Mouse (Mus musculus): ENCODE measurements around the gene Gm45785. TPM values are rescaled to one million over a fixed set of nuclear protein-coding genes. Genes with fewer than 3 reads are reported as not detected.
"Not testable (repeated sequence)": the region's sequence is repeated elsewhere in the genome, so short reads cannot be mapped to it uniquely, and the experiment has no call there.

Gm45785 gene
- polyA plus RNA-seq (2016; fragmentation: Nextera tagmentation; extraction: Ambion mirVana), result not detected in 2 replicates

DNA sequence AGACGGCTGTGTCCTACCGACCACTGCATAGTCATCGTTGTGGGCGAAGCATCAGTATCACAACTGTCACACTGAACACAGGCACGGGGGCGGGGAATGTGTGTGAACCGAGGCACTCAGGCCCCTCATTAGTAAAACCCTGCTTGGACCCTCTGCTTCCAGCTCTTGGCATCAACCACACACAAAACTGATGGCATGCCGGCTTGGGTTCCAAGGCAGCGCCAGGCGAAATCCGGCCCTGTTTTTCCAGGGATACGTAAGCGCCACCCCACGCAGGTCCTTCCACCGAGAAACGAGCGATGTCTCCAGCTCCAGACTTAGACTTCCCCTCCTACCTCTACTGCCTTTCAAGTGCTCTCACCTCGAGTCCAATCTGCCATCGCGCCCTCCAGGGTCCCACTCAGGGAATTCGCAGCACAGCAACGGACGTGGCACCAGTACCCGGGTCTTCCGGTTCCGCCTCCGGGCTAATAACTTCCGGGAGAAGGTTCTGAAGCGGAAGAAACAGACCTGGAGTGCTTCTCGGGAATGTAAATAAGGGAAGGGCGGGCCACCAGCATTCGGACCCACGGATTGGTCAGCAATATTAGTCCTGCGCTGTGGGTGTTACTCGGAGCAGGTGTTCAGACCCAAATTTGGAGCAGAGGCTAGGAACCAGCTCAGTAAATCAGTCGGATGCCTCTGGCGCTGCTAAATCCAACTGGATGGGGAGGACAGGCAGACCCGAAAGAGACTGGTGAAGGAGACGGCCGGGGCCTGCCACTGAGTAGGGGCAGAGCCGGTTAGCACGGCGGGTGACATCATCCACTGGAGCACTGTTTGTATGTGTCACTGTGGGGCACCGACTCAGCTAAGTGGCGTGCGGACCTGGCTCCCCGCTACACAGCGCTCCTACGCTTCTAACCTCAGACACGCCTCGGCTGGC is at the start of gene Gm45785:
TSS of gene Gm45785 (minus strand) at position 472 of the 925 bp plus-strand sequence.
- Histone ChIP-seq H3K9me3 (no peaks in the 10 kb centered on the region), H3K36me3 (peaks cover 58% of the 10 kb centered on the region), H3K27ac (peak within 1 kb of the TSS; percentile 69), H3K4me2 (replicated peaks) (peak within 1 kb of the TSS; percentile 97), H3K9ac (peak within 1 kb of the TSS; percentile 94), H3K4me3 (peak within 1 kb of the TSS; percentile 80), H3K27me3 (replicated peaks) (no peaks in the 10 kb centered on the region), H3K4me1 (peaks cover 38% of the 10 kb centered on the region)
- peak; percentile 84 for ATAC-seq (ENCODE audit: low FRiP score, low read depth)
- 1% methylated on average over 51 of the region's 51 CpGs for WGBS

DNA sequence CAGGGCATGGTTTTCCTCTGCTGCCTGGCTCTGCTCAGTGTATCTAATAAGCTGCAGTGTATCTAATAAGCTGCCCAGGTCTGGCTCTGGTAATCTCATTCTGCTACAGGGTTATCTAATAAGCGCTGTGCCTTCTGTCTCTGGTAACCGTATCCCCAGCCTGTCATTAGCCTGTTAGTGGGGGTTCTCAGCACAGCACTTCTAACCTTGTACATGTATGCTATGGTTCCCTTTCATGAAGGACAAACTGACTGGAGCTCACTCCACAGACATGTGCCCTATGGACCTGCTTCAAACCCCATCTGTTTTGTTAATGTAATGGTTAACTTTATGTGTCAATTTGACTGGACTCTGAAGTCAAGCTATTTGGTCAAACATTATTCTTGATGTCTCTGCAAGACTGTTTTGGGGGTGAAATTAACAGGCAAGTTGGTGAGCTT is 49.5 kb upstream of the Gm45785 start:
- Histone ChIP-seq H3K9ac (no peak overlapping the region), H3K4me2 (replicated peaks) (no peak overlapping the region), H3K4me1 (peaks cover 4% of the 10 kb centered on the region; the same call in 1 of the 2 replicates), H3K27ac (no peak overlapping the region), H3K9me3 (no peaks in the 10 kb centered on the region), H3K27me3 (replicated peaks) (no peaks in the 10 kb centered on the region), H3K4me3 (no peak overlapping the region), H3K36me3 (no peaks in the 10 kb centered on the region)
- 84% methylated on average over 2 of the region's 2 CpGs for WGBS
- ATAC-seq (ENCODE audit: low FRiP score, low read depth), result no peak

GRCm38 (mm10) chr7:140903212-140903611 is 47.1 kb upstream of the Gm45785 start:
- H3K9me3 ChIP-seq, result no peaks in the 10 kb centered on the region
- H3K4me1 ChIP-seq, result no peaks in the 10 kb centered on the region
- H3K27me3 ChIP-seq (replicated peaks), result no peaks in the 10 kb centered on the region
- no peak overlapping the region for H3K27ac ChIP-seq
- H3K9ac ChIP-seq, result no peak overlapping the region
- 24% methylated on average over 13 of the region's 13 CpGs for WGBS
- ATAC-seq (ENCODE audit: low FRiP score, low read depth), result peak; percentile 67; the same call in 1 of the 2 replicates
- no peak overlapping the region for H3K4me2 ChIP-seq (replicated peaks)
- H3K36me3 ChIP-seq, result peaks cover 14% of the 10 kb centered on the region
- no peak overlapping the region for H3K4me3 ChIP-seq

DNA sequence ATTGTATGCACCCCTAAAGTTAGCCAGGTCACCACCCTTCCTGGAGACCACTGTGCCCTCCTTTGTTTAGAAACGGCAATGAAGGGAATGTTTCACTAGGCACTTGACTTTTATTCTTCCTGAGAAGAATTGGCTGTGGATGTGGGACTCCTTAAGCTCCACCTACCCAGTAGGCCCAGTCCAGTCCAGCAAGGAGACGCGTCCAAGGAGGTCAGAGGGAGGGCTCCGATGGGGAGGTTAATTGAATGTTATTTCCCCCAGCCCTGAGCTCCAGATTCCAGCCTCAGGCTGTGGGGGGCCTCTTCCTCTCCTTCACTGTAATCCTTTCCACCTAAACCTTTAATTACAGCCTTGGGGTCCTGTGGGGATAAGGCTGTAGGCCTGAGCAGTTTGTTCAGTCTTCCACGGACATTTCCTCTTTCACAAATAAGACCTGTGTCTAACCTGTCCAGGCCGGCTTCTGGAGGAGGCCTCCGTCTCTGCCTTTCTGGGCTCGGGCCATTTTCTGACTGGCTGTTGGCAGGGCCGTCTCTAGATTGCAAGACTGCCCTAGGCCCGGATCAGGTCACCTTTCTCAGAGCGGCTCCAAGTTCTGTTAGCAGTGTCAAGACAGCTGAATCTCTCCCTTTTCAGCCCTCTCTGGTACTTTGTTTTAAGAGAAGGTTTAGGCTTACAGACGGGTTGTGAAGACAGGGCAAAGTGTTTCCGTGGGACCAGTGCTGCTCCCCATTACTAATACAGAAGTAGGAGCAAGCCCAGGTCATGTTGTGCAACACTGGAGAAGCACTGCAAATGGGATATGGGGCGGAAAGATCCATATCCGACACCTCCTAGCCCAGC is 46.1 kb upstream of the Gm45785 start:
- Histone ChIP-seq H3K9me3 (no peaks in the 10 kb centered on the region), H3K27ac (no peak overlapping the region), H3K4me3 (no peak overlapping the region), H3K4me2 (replicated peaks) (no peak overlapping the region), H3K9ac (no peak overlapping the region), H3K4me1 (no peaks in the 10 kb centered on the region), H3K36me3 (peaks cover 23% of the 10 kb centered on the region), H3K27me3 (replicated peaks) (no peaks in the 10 kb centered on the region)
- ATAC-seq (ENCODE audit: low FRiP score, low read depth), result no peak
- WGBS, result 80% methylated on average over 15 of the region's 15 CpGs

- WGBS, result 82% methylated on average over 10 of the region's 10 CpGs
- Histone ChIP-seq H3K27me3 (replicated peaks) (no peaks in the 10 kb centered on the region), H3K4me3 (no peak within 1 kb of the TSS), H3K27ac (no peak within 1 kb of the TSS), H3K9ac (no peak within 1 kb of the TSS), H3K36me3 (peaks cover 40% of the 10 kb centered on the region), H3K4me1 (no peaks in the 10 kb centered on the region), H3K9me3 (no peaks in the 10 kb centered on the region), H3K4me2 (replicated peaks) (no peak within 1 kb of the TSS)
- ATAC-seq (ENCODE audit: low FRiP score, low read depth), result no peak
Observed at GRCm38 (mm10) chr7:140900220-140900619, 44.1 kb upstream of the Gm45785 start, which contains the start of gene Cox8b. Cox8b (minus strand) TSS chr7:140900446.

GRCm38 (mm10) chr7:140899121-140899520 is 43.0 kb upstream of the Gm45785 start:
- H3K9me3 ChIP-seq, result no peaks in the 10 kb centered on the region
- H3K4me2 ChIP-seq (replicated peaks), result no peak overlapping the region
- no peaks in the 10 kb centered on the region for H3K27me3 ChIP-seq (replicated peaks)
- H3K36me3 ChIP-seq, result peaks cover 49% of the 10 kb centered on the region
- no peak for ATAC-seq (ENCODE audit: low FRiP score, low read depth)
- WGBS, result 81% methylated on average over 3 of the region's 3 CpGs
- no peak overlapping the region for H3K27ac ChIP-seq
- H3K4me1 ChIP-seq, result no peaks in the 10 kb centered on the region
- no peak overlapping the region for H3K4me3 ChIP-seq
- 0 out of 2 replicates have a peak overlapping the region, but pooled peaks have one; percentile 13 for H3K9ac ChIP-seq

DNA sequence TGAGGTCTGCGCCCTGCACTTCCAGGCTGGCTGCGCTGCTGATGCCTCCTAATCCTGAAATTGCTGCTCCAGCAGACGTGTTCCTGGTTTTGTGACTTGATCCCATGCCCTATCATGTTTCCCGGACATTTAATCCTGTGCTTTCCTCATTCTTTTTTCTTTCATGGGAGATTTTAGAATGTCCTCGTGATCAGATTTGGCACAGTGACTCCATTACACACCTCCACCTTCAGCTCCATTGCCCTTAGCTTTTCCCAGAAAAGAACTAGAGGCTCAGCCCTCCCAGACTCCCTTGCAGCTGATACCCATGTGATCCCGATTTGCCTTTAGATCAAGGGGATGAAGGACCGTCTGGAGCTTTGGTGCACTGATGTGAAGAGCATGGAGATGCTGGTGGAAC is 41.7 kb upstream of the Gm45785 start:
- Histone ChIP-seq H3K36me3 (peaks cover 58% of the 10 kb centered on the region), H3K4me3 (no peak overlapping the region), H3K27me3 (replicated peaks) (no peaks in the 10 kb centered on the region), H3K9ac (peak overlapping the region; percentile 26; the same call in 1 of the 2 replicates), H3K27ac (no peak overlapping the region), H3K4me1 (no peaks in the 10 kb centered on the region), H3K4me2 (replicated peaks) (no peak overlapping the region), H3K9me3 (no peaks in the 10 kb centered on the region)
- no peak for ATAC-seq (ENCODE audit: low FRiP score, low read depth)
- WGBS, result 88% methylated on average over 7 of the region's 7 CpGs

DNA sequence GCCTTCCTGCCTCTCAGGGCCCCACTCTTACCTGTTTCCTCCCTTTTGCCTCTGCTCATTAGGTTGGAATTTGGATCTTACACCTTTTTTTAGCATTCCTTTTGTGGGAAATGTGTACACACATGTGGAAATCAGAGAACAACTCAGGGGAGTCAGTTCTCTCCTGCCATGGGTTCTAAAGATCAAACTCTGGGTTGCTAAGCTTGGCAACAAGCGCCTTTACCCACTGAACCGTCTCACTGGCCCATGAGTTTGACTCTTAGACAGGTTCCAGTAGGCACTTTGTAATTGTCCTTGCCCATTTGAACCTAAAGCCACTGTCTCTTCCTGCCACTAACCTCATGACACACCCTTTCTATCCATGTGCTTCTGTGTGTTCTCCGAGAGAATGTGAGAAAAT is 38.5 kb upstream of the Gm45785 start:
- Histone ChIP-seq H3K36me3 (peaks cover 77% of the 10 kb centered on the region), H3K4me1 (no peaks in the 10 kb centered on the region), H3K27ac (no peak overlapping the region), H3K27me3 (replicated peaks) (no peaks in the 10 kb centered on the region), H3K4me2 (replicated peaks) (no peak overlapping the region), H3K9me3 (no peaks in the 10 kb centered on the region), H3K9ac (no peak overlapping the region), H3K4me3 (no peak overlapping the region)
- WGBS, result 93% methylated on average over 3 of the region's 3 CpGs
- ATAC-seq (ENCODE audit: low FRiP score, low read depth), result no peak

GRCm38 (mm10) chr7:140894031-140894430 is 37.9 kb upstream of the Gm45785 start:
- Histone ChIP-seq H3K4me1 (no peaks in the 10 kb centered on the region), H3K36me3 (peaks cover 77% of the 10 kb centered on the region), H3K9me3 (no peaks in the 10 kb centered on the region), H3K4me2 (replicated peaks) (no peak overlapping the region), H3K27me3 (replicated peaks) (no peaks in the 10 kb centered on the region), H3K4me3 (no peak overlapping the region), H3K27ac (no peak overlapping the region), H3K9ac (no peak overlapping the region)
- no peak for ATAC-seq (ENCODE audit: low FRiP score, low read depth)
- 92% methylated on average over 7 of the region's 7 CpGs for WGBS

DNA sequence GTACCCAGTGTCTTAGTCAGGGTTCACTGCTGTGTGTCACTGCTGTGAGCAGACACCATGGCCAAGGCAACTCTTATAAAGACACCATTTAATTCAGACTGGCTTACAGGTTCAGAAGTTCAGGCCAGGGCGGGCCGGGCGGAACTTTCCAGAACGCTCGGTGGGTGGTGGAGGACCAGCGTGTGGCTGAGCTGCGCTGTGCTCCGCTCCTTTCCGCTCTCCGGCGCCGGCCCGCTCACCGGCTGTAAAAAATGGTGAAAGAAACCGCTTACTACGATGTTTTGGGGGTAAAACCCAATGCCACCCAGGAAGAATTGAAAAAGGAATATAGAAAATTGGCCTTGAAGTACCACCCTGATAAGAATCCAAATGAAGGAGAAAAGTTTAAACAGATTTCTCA is 34.5 kb upstream of the Gm45785 start:
- peaks cover 76% of the 10 kb centered on the region for H3K36me3 ChIP-seq
- not testable (repeated sequence) for H3K9ac ChIP-seq; ATAC-seq (ENCODE audit: low FRiP score, low read depth); H3K27me3 ChIP-seq (replicated peaks); H3K4me2 ChIP-seq (replicated peaks); H3K9me3 ChIP-seq; H3K4me3 ChIP-seq; H3K4me1 ChIP-seq; H3K27ac ChIP-seq
- 98% methylated on average over 16 of the region's 16 CpGs for WGBS

DNA sequence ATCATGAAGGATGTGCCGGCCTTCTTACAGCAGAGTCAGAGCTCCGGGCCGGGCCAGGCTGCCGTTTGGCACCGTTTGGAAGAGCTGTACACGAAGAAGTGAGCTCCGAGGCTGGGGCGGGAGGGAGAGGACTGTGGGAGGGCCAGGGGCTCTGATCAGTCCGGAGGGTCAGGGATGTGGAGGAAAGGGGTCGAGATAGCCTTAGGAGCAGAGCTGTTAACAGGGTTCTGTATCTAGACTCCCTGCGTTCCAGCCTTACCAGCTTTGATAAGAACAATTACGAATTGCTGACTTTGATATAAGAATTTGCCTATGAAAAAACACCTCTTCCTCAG is 26.3 kb upstream of the Gm45785 start:
- H3K4me3 ChIP-seq, result peak overlapping the region; percentile 95
- under 1% methylated on average over 12 of the region's 12 CpGs for WGBS
- peak; percentile 73 for ATAC-seq (ENCODE audit: low FRiP score, low read depth)
- peaks cover 26% of the 10 kb centered on the region for H3K36me3 ChIP-seq
- H3K4me2 ChIP-seq (replicated peaks), result peak overlapping the region; percentile 77
- no peaks in the 10 kb centered on the region for H3K27me3 ChIP-seq (replicated peaks)
- H3K9me3 ChIP-seq, result no peaks in the 10 kb centered on the region
- H3K4me1 ChIP-seq, result peaks cover 11% of the 10 kb centered on the region
- H3K27ac ChIP-seq, result peak overlapping the region; percentile 50; the same call in 1 of the 2 replicates
- H3K9ac ChIP-seq, result peak overlapping the region; percentile 86
